20 mouse cellular contexts compared by ENCODE assay signal in genomic region chr4:63050949-63051348, GRCm38 (mm10).
A peak's percentile ranks its signal among the peaks of the same experiment; 100 is the strongest.
DNase-seq lines count a peak whose midpoint lies in the region; ATAC-seq and TF ChIP-seq lines count a peak whose summit lies in the region.
"Had no signal": no experiment of that assay in that cellular context is flagged by ENCODE, and none has a peak within 500 bp of the region (broad histone marks: within the 10 kb centered on the region; RNA-seq: fewer than 3 reads in every experiment).

No protein-coding gene starts in this region.

- no peak overlapping the region for H3K4me2 ChIP-seq in stomach, embryonic 15.5 days
- no peak overlapping the region for H3K4me2 ChIP-seq in stomach, postnatal 0 days (replicated peaks; ENCODE audit: low read depth)
- H3K4me2 ChIP-seq: embryonic facial prominence, embryonic 12.5 days had no signal

- DNase-seq in kidney, adult 11 months: peak; percentile 6
- no peak for DNase-seq in kidney, postnatal 14 days
- DNase-seq in stomach, postnatal 0 days (ENCODE audit: low spot score): no peak
- DNase-seq in kidney, postnatal 25 days: peak; percentile 13 to 26
- no peak for DNase-seq in spleen, adult 12 weeks (ENCODE audit: low spot score)
- no peak for DNase-seq in embryo, embryonic 10 days (ENCODE audit: low spot score)
- DNase-seq: adrenal gland, adult 2 months; cerebellum, adult 11 months; cerebellum, postnatal 25 days; gastrocnemius, postnatal 10 days; heart, postnatal 14 days; liver, postnatal 0 days; midbrain, embryonic 14.5 days; retina, postnatal 1 day; thymus, postnatal 36 days had no signal

- no peak for TF ChIP-seq CTCF in stomach, postnatal 0 days (IDR thresholded peaks at IDR 0.05; ENCODE audit: low read depth)

- TF ChIP-seq EP300 in stomach, postnatal 0 days (optimal IDR thresholded peaks at IDR 0.05): no peak

- H3K27ac ChIP-seq in stomach, embryonic 15.5 days: peak overlapping the region; percentile 87; the same call in 1 of the 2 replicates
- H3K27ac ChIP-seq in stomach, postnatal 0 days (replicated peaks): no peak overlapping the region
- H3K27ac ChIP-seq: embryonic facial prominence, embryonic 12.5 days; forebrain, embryonic 10.5 days; heart, embryonic 10.5 days had no signal

- H3K4me3 ChIP-seq in stomach, embryonic 15.5 days (replicated peaks): no peak overlapping the region
- H3K4me3 ChIP-seq in stomach, postnatal 0 days (ENCODE audit: low read depth, low read length): no peak overlapping the region
- H3K4me3 ChIP-seq: embryonic facial prominence, embryonic 12.5 days; forebrain, embryonic 10.5 days; heart, embryonic 10.5 days had no signal

- H3K27me3 ChIP-seq in stomach, embryonic 15.5 days (replicated peaks): no peaks in the 10 kb centered on the region
- no peaks in the 10 kb centered on the region for H3K27me3 ChIP-seq in stomach, postnatal 0 days (ENCODE audit: control insufficient read depth, insufficient read depth, low read length)
- H3K27me3 ChIP-seq: embryonic facial prominence, embryonic 12.5 days had no signal

- H3K36me3 ChIP-seq in stomach, embryonic 15.5 days: no peaks in the 10 kb centered on the region
- H3K36me3 ChIP-seq in stomach, postnatal 0 days (ENCODE audit: control insufficient read depth, insufficient read depth, low read length): no peaks in the 10 kb centered on the region
- H3K36me3 ChIP-seq: embryonic facial prominence, embryonic 12.5 days had no signal

- 66% methylated on average over 4 of the region's 4 CpGs for WGBS in stomach, embryonic 15.5 days
- WGBS in stomach, postnatal 0 days: 58% methylated on average over 4 of the region's 4 CpGs

- no peak overlapping the region for H3K9ac ChIP-seq in stomach, embryonic 15.5 days
- H3K9ac ChIP-seq in stomach, postnatal 0 days (ENCODE audit: low read length): no peak overlapping the region
- H3K9ac ChIP-seq: embryonic facial prominence, embryonic 12.5 days; liver, postnatal 0 days had no signal

- H3K9me3 ChIP-seq in stomach, embryonic 15.5 days: no peaks in the 10 kb centered on the region
- no peaks in the 10 kb centered on the region for H3K9me3 ChIP-seq in stomach, postnatal 0 days (ENCODE audit: control insufficient read depth, low read length)
- H3K9me3 ChIP-seq: embryonic facial prominence, embryonic 12.5 days; heart, embryonic 10.5 days had no signal

- ATAC-seq in stomach, embryonic 15.5 days (ENCODE audit: insufficient read depth, low FRiP score, low read depth): no peak
- no peak for ATAC-seq in stomach, postnatal 0 days (ENCODE audit: low FRiP score, low TSS enrichment)
- ATAC-seq: inflammation-experienced regulatory T-cells, adult 6 months; liver, postnatal 0 days had no signal

- peaks cover 19% of the 10 kb centered on the region for H3K4me1 ChIP-seq in stomach, embryonic 15.5 days
- no peaks in the 10 kb centered on the region; the same call in 1 of the 2 replicates for H3K4me1 ChIP-seq in stomach, postnatal 0 days (replicated peaks; ENCODE audit: control insufficient read depth, insufficient read depth)

Comparison
In these comparisons a context has a peak if more than half of its experiments do, and no peak if none do; other contexts are left out.
1. DNase-seq: peak in kidney, adult 11 months (single experiment) and kidney, postnatal 25 days (2 of 2); none in kidney, postnatal 14 days (single experiment), stomach, postnatal 0 days (single experiment), spleen, adult 12 weeks (single experiment) and embryo, embryonic 10 days (single experiment).